Comparison of ENCODE assay signal across 22 mouse cellular contexts in the genomic region with DNA sequence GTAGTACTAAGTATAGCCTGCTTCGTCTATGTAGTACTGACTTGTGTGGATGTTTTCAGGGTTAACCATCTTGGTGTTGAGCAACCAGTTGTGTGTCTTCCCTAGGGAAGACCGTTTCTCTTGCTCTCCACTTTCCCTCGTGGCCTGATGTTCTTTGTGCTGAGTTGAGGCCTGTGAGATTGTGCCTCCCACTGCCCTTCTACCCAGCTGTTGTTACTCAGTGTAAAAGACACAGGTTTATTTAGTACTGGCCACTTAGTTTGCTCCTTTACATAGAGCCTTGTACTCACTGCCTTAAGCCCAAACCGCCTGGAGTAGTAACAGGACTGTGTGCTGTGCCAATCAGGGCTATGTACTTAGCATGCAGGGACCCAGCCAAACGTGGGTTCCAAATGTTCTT. TPM values are rescaled to one million over a fixed set of nuclear protein-coding genes. Genes with fewer than 3 reads are reported as not detected.
"Had no signal": no experiment of that assay in that cellular context is flagged by ENCODE, and none has a peak within 500 bp of the region (broad histone marks: within the 10 kb centered on the region; RNA-seq: fewer than 3 reads in every experiment).

No protein-coding gene starts in this region.

- H3K9ac ChIP-seq: kidney, embryonic 15.5 days; limb, embryonic 12.5 days; limb, embryonic 15.5 days; liver, embryonic 14.5 days; liver, postnatal 0 days; lung, embryonic 15.5 days; stomach, embryonic 15.5 days had no signal

- H3K4me2 ChIP-seq: kidney, embryonic 15.5 days; limb, embryonic 12.5 days; limb, embryonic 15.5 days; liver, embryonic 11.5 days; lung, embryonic 15.5 days; midbrain, embryonic 11.5 days; stomach, embryonic 15.5 days had no signal

- H3K36me3 ChIP-seq: stomach, embryonic 15.5 days had no signal

- H3K27me3 ChIP-seq: kidney, embryonic 15.5 days; limb, embryonic 12.5 days; limb, embryonic 15.5 days; lung, embryonic 15.5 days; stomach, embryonic 15.5 days had no signal

- H3K9me3 ChIP-seq: kidney, embryonic 15.5 days; limb, embryonic 12.5 days; limb, embryonic 15.5 days; lung, embryonic 15.5 days; stomach, embryonic 15.5 days had no signal

- H3K4me3 ChIP-seq: kidney, embryonic 15.5 days; limb, embryonic 12.5 days; limb, embryonic 15.5 days; lung, embryonic 15.5 days; stomach, embryonic 15.5 days had no signal

- DNase-seq: kidney, adult 11 months; kidney, adult 8-10 months; kidney, postnatal 14 days; kidney, postnatal 4 days; left cerebral cortex, postnatal 4 days; liver, postnatal 0 days; lung, postnatal 10 days; lung, postnatal 4 days; midbrain, embryonic 14.5 days; right cerebral cortex, postnatal 4 days; spleen, adult 18-20 months; thymus, adult 18-20 months; thymus, postnatal 36 days had no signal

- ATAC-seq: liver, postnatal 0 days had no signal

- H3K27ac ChIP-seq: kidney, embryonic 15.5 days; limb, embryonic 12.5 days; limb, embryonic 15.5 days; liver, embryonic 14.5 days; lung, embryonic 15.5 days; stomach, embryonic 15.5 days had no signal

- H3K4me1 ChIP-seq: kidney, embryonic 15.5 days; limb, embryonic 15.5 days had no signal

RNA-seq across cellular contexts. Expression of gene Gm13199, which starts 10.9 kb away (rescaled TPM):
- total RNA-seq: megakaryocyte-erythroid progenitor cell, adult 5-6 weeks had no signal
